Mouse (Mus musculus) brain, embryonic 14.5 days (tissue): ENCODE results near the gene Vnn1.

ENCODE experiments used
- CTCF ChIP-seq: fragments of 200-500 bp; IDR thresholded peaks from 2 replicates; pipeline ENCODE4 v1.5.1; 2012; ENCODE audit warnings: inconsistent platforms, mild to moderate bottlenecking, moderate library complexity, borderline replicate concordance; ENCODE audit not compliant: insufficient read depth, insufficient read length; ENCODE audit errors: extremely low read depth
- POLR2A ChIP-seq: fragments of 200-500 bp; IDR thresholded peaks from 2 replicates; pipeline ENCODE4 v1.6.1; 2012; ENCODE audit warnings: mild to moderate bottlenecking, inconsistent platforms, borderline replicate concordance; ENCODE audit not compliant: poor library complexity, insufficient read depth, insufficient read length, severe bottlenecking; ENCODE audit errors: extremely low read depth

GRCm38 (mm10) chr10:23880695-23881094 lies 13.8 kb upstream of the Vnn1 start:
- TF ChIP-seq POLR2A (no peak), CTCF (peak; percentile 16; the same call in 1 of the 2 replicates)
